Mouse (Mus musculus) ES-Bruce4 (cell line): ENCODE data around the gene Cela3b. TPM values are rescaled to one million over a fixed set of nuclear protein-coding genes. Genes with fewer than 3 reads are reported as not detected.

Experiments used
- H3K27ac ChIP-seq: 2 replicates; pipeline ENCODE4 v1.5.1; 2012; ENCODE audit warnings: low read length, inconsistent platforms; ENCODE audit not compliant: insufficient read depth
- H3K27me3 ChIP-seq: 2 replicates; pipeline ENCODE4 v1.6.1; 2012; ENCODE audit warnings: mild to moderate bottlenecking, low read length, inconsistent platforms; ENCODE audit not compliant: control insufficient read depth, poor library complexity, insufficient read depth, severe bottlenecking
- H3K36me3 ChIP-seq: 2 replicates; pipeline ENCODE4 v1.6.1; 2012; ENCODE audit warnings: inconsistent platforms, mild to moderate bottlenecking, low read length, moderate library complexity; ENCODE audit not compliant: control insufficient read depth, poor library complexity, insufficient read depth, severe bottlenecking
- H3K4me1 ChIP-seq: one replicate; pipeline ENCODE4 v1.8.1; 2011; ENCODE audit warnings: low read length; ENCODE audit not compliant: control insufficient read depth, insufficient read depth
- H3K4me3 ChIP-seq: 2 replicates; pipeline ENCODE4 v1.5.1; 2011; ENCODE audit warnings: low read depth, mild to moderate bottlenecking, low read length
- H3K9ac ChIP-seq: 2 replicates; pipeline ENCODE4 v1.6.1; 2012; ENCODE audit warnings: low read depth, mild to moderate bottlenecking, inconsistent platforms; ENCODE audit not compliant: poor library complexity, severe bottlenecking
- H3K9me3 ChIP-seq: replicated peaks from 2 replicates; pipeline ENCODE4 v1.6.1; 2012; ENCODE audit warnings: mild to moderate bottlenecking, low read length, inconsistent platforms; ENCODE audit not compliant: control insufficient read depth, poor library complexity, insufficient read depth, severe bottlenecking
- CTCF ChIP-seq: IDR thresholded peaks from one replicate; pipeline ENCODE4 v1.8.1; 2011; ENCODE audit warnings: low read depth, low read length
- EP300 ChIP-seq: IDR thresholded peaks from 2 replicates; pipeline ENCODE4 v1.6.1; 2011; ENCODE audit warnings: low read depth, low read length; ENCODE audit not compliant: insufficient read depth
- POLR2A ChIP-seq: IDR thresholded peaks from one replicate; pipeline ENCODE4 v1.8.1; 2011; ENCODE audit warnings: low read length; ENCODE audit not compliant: insufficient read depth
- polyA plus RNA-seq: library from polyadenylated mRNA; stranded (reverse); fragments of >200 nt; gene quantifications from 2 replicates; pipeline ENCODE4 v1.2.4, GENCODE M21; 2011; ENCODE audit warnings: low read depth; ENCODE audit not compliant: missing spikeins, insufficient read depth, insufficient read length

Cela3b gene
- polyA plus RNA-seq, 1 experiment: not detected

DNA sequence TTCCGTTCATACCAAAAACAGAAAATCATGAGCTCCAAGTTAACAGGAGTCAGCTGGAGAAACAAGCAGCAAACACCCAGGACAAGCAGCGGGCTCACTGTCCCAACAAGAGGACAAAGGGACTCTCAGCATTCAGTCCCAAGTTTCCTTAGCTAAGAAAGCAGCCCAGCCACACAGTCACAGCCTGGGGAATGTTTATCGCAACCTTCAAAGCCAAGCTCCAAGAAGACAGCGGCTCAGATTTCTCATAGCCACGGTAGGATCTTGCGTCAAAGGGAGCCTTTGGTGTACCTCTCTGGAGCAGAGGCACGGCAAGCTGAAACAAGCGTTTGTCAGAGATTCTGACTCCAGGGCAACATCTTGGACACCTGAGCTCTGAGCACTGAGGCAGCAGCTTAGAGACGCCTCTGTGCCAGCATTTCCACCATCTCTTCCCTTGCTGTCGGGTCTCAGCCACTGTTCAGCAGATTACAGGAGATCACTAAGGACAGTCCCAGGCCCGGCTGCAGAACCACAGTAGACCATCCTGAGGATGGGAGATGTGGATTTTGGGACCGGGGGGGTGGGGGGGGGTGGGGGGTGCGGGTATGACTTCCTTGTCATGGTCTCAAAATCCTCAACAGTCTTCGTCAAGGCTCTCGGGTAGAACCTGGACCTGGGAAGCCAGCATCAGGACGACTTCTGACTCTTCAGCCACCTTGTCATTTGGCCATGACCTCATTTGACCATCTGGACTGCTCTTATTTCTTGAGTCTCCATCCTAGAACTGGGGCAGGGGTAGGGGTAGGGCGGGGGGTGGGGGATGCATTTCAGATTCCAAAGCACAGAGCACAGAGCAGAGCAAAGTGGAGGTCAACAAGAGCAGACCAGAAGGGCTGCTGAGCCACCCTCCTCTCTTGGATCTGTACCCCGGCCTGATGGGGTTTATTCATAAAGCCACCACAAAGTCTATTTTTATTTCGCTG is 54.7 kb downstream of the Cela3b start:
- Histone ChIP-seq H3K27ac (peak overlapping the region; percentile 0; the same call in 1 of the 2 replicates), H3K9me3 (no peaks in the 10 kb centered on the region), H3K4me1 (peaks cover 3% of the 10 kb centered on the region), H3K36me3 (no peaks in the 10 kb centered on the region), H3K4me3 (no peak overlapping the region), H3K9ac (no peak overlapping the region), H3K27me3 (no peaks in the 10 kb centered on the region)
- TF ChIP-seq EP300 (no peak), POLR2A (no peak), CTCF (no peak)

DNA sequence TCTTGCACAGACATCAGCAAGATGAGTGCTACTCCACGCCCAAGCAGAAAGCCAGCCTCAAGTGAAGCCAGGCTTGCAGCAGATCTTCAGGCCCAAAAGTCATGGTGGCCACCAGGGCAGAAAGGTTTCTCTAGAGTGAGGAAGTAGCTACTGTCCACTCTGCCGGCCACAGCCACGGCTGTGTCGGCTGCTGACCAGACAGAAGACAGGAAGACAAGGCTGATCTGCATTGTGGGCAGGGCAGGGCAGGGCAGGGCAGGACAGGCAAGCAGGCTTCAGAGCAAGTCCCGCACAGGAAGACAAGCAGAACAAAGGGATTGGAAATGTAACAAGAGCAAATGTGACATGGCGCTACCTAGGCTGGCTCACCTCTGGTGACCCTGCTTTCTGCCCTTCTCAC is 56.6 kb downstream of the Cela3b start:
- Histone ChIP-seq H3K4me1 (peaks cover 3% of the 10 kb centered on the region), H3K36me3 (no peaks in the 10 kb centered on the region), H3K27ac (peak overlapping the region; percentile 5; the same call in 1 of the 2 replicates), H3K9ac (no peak overlapping the region), H3K4me3 (no peak overlapping the region), H3K9me3 (no peaks in the 10 kb centered on the region), H3K27me3 (no peaks in the 10 kb centered on the region)
- TF ChIP-seq CTCF (no peak), EP300 (no peak), POLR2A (no peak)

DNA sequence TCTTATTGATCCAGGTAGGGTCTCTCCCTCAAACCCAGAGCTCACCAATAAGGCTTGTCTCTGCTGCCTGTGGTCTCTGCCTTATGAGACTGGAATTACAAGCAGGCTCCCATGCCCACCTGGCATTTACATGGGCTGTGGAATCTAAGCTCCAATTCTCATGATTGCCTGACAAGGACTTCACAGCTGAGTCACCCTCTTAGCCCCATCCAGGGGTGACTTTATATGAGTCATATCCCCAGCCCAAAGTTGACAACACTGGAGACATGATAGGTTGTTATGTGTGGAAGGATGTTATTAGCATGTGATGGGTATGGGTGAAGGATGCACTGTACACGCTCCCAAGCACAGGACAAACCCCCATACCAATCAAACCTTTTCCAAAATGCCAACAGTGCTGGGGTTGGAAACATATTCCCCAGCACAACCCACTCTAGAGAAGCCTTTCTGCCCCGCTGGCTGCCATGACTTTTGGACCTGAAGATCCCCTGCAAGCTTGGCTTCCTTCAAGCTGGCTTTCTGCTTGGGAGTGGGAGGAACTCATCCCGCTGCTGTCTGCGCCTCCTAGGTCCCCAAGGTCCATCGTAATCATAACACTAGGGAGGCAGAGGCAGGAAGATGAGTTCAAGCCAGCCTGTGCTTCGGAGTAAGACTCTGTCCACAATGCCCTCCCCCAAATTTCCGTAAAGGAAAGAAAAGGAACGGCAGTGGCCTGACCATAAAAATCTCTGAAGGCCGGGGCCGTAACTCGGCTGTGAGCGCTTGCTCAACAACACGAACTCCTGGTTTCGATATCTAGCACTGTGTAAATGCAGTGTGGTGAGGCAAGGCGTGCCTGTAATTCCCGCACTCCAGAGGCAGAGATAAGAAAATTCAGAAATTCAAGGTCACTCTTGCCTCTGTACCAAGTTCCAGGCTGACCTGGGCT is 58.5 kb downstream of the Cela3b start:
- TF ChIP-seq EP300: no peak
- no peak for TF ChIP-seq CTCF
- no peak for TF ChIP-seq POLR2A
- no peaks in the 10 kb centered on the region for H3K9me3 ChIP-seq
- H3K9ac ChIP-seq: no peak overlapping the region
- H3K4me3 ChIP-seq: no peak overlapping the region
- H3K27me3 ChIP-seq: no peaks in the 10 kb centered on the region
- peaks cover 6% of the 10 kb centered on the region for H3K4me1 ChIP-seq
- H3K36me3 ChIP-seq: no peaks in the 10 kb centered on the region
- no peak overlapping the region for H3K27ac ChIP-seq

Other genes with a start within 250 kb of the Cela3b start
- gene Wnt4, start 153.1 kb downstream of the Cela3b start, polyA plus RNA-seq: 4.1 and 4.3 TPM in 2 replicates
- gene Cdc42, start 72.8 kb downstream of the Cela3b start, polyA plus RNA-seq: 462 and 476 TPM in 2 replicates
- gene Cela3a, start 20.7 kb downstream of the Cela3b start, polyA plus RNA-seq: not detected in 2 replicates
- gene 1700013G24Rik, start 22.7 kb upstream of the Cela3b start, polyA plus RNA-seq: not detected in 2 replicates
- gene Hspg2, start 38.2 kb upstream of the Cela3b start, polyA plus RNA-seq: 147 and 184 TPM in 2 replicates
- gene Ldlrad2, start 144.0 kb upstream of the Cela3b start, polyA plus RNA-seq: not detected in 2 replicates
- 401 and 412 TPM in 2 replicates for gene Usp48, start 163.2 kb upstream of the Cela3b start, polyA plus RNA-seq
- 8.9 and 9.5 TPM in 2 replicates for gene Rap1gap, start 234.2 kb upstream of the Cela3b start, polyA plus RNA-seq